Mouse (Mus musculus): ENCODE results near the gene Fgfr2. TPM values are rescaled to one million over a fixed set of nuclear protein-coding genes. Genes with fewer than 3 reads are reported as not detected.

Fgfr2 gene
- polyA plus RNA-seq, 1 experiment from 2014 or later = 39.4 TPM

DNA sequence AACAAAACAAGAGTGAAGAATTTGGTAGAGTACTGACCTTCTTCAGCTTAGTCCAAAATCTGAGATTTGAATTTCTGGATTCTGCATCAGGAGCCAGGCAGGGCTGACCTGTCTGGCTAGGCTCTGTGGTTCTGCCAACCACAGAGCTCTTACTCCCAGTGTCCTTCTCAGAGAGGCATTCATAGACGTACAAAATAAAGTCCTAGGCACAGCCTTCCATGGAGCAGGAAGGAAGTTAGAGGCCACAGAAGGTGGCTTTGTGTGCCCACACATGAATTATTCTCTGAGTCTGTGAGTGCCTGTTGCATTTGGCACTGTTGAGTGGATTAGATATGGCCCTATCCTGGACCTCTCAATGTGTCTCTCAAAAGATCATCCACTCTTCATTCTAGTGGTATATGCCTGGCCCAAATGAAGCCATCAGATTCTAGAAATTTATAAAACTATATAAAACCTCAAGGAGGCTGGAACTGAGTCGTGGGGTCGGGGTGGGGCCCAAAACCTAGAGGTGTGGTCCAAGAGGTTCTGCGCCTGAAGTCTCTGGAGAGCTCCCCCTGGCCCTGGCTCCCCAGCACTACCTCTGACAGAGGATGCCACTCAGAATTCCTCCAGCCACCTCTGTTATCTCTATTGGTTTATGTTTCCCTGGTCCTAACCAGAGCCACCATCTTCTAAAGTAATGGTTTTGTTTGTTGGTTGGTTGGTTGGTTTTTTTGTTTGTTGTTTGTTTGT is 234.5 kb downstream of the Fgfr2 start:
- no peak for ATAC-seq
- Histone ChIP-seq H3K4me3 (replicated peaks) (no peak overlapping the region), H3K9ac (replicated peaks) (no peak overlapping the region), H3K4me2 (replicated peaks) (no peak overlapping the region), H3K9me3 (no peaks in the 10 kb centered on the region), H3K36me3 (peaks cover 20% of the 10 kb centered on the region), H3K4me1 (replicated peaks) (no peaks in the 10 kb centered on the region), H3K27ac (no peak overlapping the region), H3K27me3 (no peaks in the 10 kb centered on the region)
- WGBS = 72% methylated on average over 4 of the region's 4 CpGs

GRCm38 (mm10) chr7:132888052-132888451 is 235.1 kb downstream of the Fgfr2 start:
- Histone ChIP-seq H3K4me1 (replicated peaks) (no peaks in the 10 kb centered on the region), H3K36me3 (peaks cover 26% of the 10 kb centered on the region), H3K4me3 (replicated peaks) (no peak overlapping the region), H3K4me2 (replicated peaks) (no peak overlapping the region), H3K9ac (replicated peaks) (no peak overlapping the region), H3K27ac (no peak overlapping the region), H3K9me3 (no peaks in the 10 kb centered on the region), H3K27me3 (no peaks in the 10 kb centered on the region)
- 85% methylated on average over 3 of the region's 3 CpGs for WGBS
- ATAC-seq = no peak

DNA sequence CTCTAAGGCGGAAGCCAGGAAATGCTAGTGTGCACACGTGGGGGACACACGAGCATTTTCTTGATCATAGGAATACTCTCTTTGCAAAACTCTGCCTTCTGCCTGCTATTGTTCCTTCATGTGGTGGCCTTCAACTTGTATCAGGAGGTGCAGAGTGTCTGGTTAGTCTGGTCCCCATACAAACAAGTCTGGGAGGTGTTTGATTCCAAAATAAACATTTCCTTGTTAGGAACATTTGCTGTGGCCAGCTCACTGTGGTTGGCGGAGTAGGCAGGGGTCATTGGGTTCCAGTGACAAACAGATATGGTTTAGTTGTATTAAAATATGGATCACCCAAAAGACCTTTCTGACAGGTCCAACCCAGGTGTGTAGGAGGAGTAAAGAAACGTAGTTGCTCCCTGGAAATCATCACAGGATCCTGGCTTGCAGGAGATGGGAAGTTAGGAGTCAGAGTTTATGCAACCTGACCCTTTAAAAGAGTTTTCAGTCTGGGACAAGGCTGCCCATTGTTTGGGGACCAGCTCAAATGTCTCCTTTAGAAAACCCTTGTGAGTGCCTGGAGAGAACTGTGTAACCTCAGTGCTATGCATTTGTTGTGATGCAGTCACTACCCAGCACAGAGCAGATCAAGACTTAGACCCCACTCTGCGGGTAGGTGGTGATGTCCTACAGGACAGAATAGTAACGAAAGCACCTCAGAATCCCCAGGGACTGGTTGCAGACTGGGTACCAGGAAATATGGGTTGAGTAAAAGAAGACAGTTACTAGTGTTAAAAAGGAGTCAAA is 235.9 kb downstream of the Fgfr2 start:
- no peaks in the 10 kb centered on the region for H3K27me3 ChIP-seq
- H3K9me3 ChIP-seq = no peaks in the 10 kb centered on the region
- no peaks in the 10 kb centered on the region for H3K4me1 ChIP-seq (replicated peaks)
- WGBS = 77% methylated on average over 7 of the region's 7 CpGs
- no peak overlapping the region for H3K9ac ChIP-seq (replicated peaks)
- H3K36me3 ChIP-seq = peaks cover 35% of the 10 kb centered on the region
- no peak for ATAC-seq
- H3K27ac ChIP-seq = no peak overlapping the region
- H3K4me2 ChIP-seq (replicated peaks) = no peak overlapping the region
- no peak overlapping the region for H3K4me3 ChIP-seq (replicated peaks)

DNA sequence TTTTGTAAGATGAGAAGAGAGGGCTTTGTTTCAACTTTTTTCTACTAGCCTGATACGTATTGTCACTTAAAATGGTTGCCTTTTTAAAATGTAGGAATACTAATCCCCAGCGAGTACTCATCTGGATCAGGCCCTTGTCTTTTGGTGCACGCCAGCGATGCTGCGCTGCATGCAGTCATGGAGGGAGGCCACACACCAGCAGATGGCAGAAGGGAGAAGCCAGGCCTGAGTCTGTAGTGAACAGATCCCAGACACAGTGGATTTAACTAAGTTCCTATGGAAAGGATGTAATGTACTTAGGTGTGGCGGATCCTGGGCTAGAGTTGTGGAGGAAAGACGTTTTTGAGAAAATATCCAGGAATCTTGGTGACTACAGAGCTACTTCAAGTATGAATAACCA is 239.1 kb downstream of the Fgfr2 start:
- H3K9ac ChIP-seq (replicated peaks) = no peak overlapping the region
- ATAC-seq = no peak
- H3K27ac ChIP-seq = no peak overlapping the region
- H3K4me3 ChIP-seq (replicated peaks) = no peak overlapping the region
- no peaks in the 10 kb centered on the region for H3K27me3 ChIP-seq
- H3K4me2 ChIP-seq (replicated peaks) = no peak overlapping the region
- H3K4me1 ChIP-seq (replicated peaks) = no peaks in the 10 kb centered on the region
- peaks cover 65% of the 10 kb centered on the region for H3K36me3 ChIP-seq
- WGBS = 91% methylated on average over 7 of the region's 7 CpGs
- no peaks in the 10 kb centered on the region for H3K9me3 ChIP-seq

DNA sequence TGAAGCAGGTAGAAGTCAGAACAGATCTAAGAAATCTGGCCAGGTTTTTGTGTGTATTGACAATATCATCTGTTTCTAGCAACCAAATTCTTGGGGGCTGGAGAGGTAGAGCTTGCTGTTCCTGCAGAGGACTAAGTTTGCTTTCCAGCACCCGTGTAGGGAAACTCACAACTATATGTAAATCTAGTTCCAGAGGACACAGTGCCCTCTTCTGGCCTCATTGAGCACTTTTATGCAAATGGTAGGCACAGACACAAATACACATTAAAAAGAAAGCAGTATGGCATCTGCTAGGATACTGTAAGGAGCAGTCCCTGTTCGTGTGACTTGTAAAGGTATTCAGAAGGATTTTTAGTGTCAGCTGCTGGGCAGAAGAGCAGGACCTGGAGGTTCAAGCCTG is 240.8 kb downstream of the Fgfr2 start:
- Histone ChIP-seq H3K36me3 (peaks cover 80% of the 10 kb centered on the region), H3K27ac (no peak overlapping the region), H3K9me3 (no peaks in the 10 kb centered on the region), H3K4me1 (replicated peaks) (no peaks in the 10 kb centered on the region), H3K27me3 (no peaks in the 10 kb centered on the region), H3K4me3 (replicated peaks) (no peak overlapping the region), H3K9ac (replicated peaks) (no peak overlapping the region), H3K4me2 (replicated peaks) (no peak overlapping the region)
- no peak for ATAC-seq
- WGBS = 75% methylated on average over 2 of the region's 2 CpGs

- Histone ChIP-seq H3K9me3 (no peaks in the 10 kb centered on the region), H3K4me1 (replicated peaks) (no peaks in the 10 kb centered on the region), H3K9ac (replicated peaks) (no peak overlapping the region), H3K4me3 (replicated peaks) (no peak overlapping the region), H3K36me3 (peaks cover 96% of the 10 kb centered on the region), H3K27me3 (no peaks in the 10 kb centered on the region), H3K4me2 (replicated peaks) (no peak overlapping the region), H3K27ac (no peak overlapping the region)
- no peak for ATAC-seq
- 91% methylated on average over 1 of the region's 1 CpGs for WGBS
Measured at GRCm38 (mm10) chr7:132880276-132880675, 242.9 kb downstream of the Fgfr2 start.

GRCm38 (mm10) chr7:132875391-132876086 is 247.6 kb downstream of the Fgfr2 start:
- H3K27ac ChIP-seq = no peak overlapping the region
- H3K27me3 ChIP-seq = no peaks in the 10 kb centered on the region
- no peak overlapping the region for H3K9ac ChIP-seq (replicated peaks)
- H3K4me2 ChIP-seq (replicated peaks) = no peak overlapping the region
- peaks cover 88% of the 10 kb centered on the region for H3K36me3 ChIP-seq
- no peaks in the 10 kb centered on the region for H3K9me3 ChIP-seq
- WGBS = 93% methylated on average over 2 of the region's 2 CpGs
- no peak for ATAC-seq
- H3K4me3 ChIP-seq (replicated peaks) = no peak overlapping the region
- no peaks in the 10 kb centered on the region for H3K4me1 ChIP-seq (replicated peaks)

DNA sequence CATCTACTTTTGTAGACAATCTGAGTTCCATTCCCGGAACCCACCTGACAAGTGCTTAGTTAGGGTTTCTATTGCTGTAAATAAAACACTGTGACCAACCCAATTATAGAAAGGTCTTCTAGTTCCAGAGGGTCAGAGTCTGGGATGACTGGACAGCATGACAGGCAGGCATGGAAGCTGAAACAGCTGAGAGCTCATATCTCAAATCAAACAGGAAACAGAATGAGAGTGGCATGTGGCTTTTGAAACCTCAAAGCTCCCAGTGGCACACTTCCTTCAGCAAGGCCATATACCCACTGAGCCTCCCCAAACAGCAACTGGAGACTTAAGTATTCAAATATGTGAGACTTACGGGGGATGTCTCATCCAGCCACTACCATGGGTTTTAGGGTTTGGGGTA is 250.1 kb downstream of the Fgfr2 start:
- ATAC-seq = no peak
- H3K36me3 ChIP-seq = peaks cover 84% of the 10 kb centered on the region

DNA sequence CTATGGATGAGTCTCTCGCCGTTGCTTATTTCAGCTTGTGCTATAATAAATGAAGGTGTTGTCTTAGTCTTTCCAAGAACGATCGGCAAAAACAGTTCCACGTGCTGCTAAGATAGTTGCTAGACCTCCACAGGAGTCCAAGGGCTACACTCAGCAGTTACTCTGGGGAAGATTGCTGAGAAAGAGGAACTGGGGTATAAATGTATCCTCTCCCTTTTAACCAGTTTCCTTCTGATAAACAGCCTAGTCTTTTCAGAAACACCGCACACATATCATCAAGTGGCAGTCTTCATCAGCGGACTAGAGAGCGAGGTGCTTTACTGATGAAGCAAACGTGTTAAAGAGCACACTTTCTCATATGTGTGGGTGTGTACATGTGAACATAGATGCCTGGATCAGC is 256.8 kb downstream of the Fgfr2 start:
- no peak for ATAC-seq
- Histone ChIP-seq H3K27me3 (no peaks in the 10 kb centered on the region), H3K9me3 (no peaks in the 10 kb centered on the region), H3K9ac (replicated peaks) (no peak overlapping the region), H3K4me1 (replicated peaks) (peaks cover 5% of the 10 kb centered on the region; the same call in 1 of the 2 replicates), H3K36me3 (peaks cover 56% of the 10 kb centered on the region), H3K4me3 (replicated peaks) (no peak overlapping the region), H3K4me2 (replicated peaks) (no peak overlapping the region), H3K27ac (no peak overlapping the region)
- WGBS = 97% methylated on average over 9 of the region's 9 CpGs

More for the DNA sequence above, 250.1 kb downstream of the Fgfr2 start:
- 95% methylated on average over 2 of the region's 2 CpGs for WGBS
- Histone ChIP-seq H3K4me2 (replicated peaks) (no peak overlapping the region), H3K4me1 (replicated peaks) (no peaks in the 10 kb centered on the region), H3K9ac (replicated peaks) (no peak overlapping the region), H3K4me3 (replicated peaks) (no peak overlapping the region), H3K27ac (no peak overlapping the region), H3K9me3 (no peaks in the 10 kb centered on the region), H3K27me3 (no peaks in the 10 kb centered on the region)

GRCm38 (mm10) chr7:132859042-132859958 is 263.9 kb downstream of the Fgfr2 start, which contains the start of gene Abraxas2:
TSS of gene Abraxas2 (plus strand) at chr7:132859225.
- peak within 1 kb of the TSS; percentile 94 for H3K4me3 ChIP-seq (replicated peaks)
- H3K4me1 ChIP-seq (replicated peaks) = peaks cover 22% of the 10 kb centered on the region
- H3K27me3 ChIP-seq = no peaks in the 10 kb centered on the region
- peak; percentile 95 for ATAC-seq
- peak within 1 kb of the TSS; percentile 81 for H3K27ac ChIP-seq
- H3K36me3 ChIP-seq = no peaks in the 10 kb centered on the region
- no peaks in the 10 kb centered on the region for H3K9me3 ChIP-seq
- peak within 1 kb of the TSS; percentile 90 for H3K9ac ChIP-seq (replicated peaks)
- WGBS = under 1% methylated on average over 53 of the region's 53 CpGs
- peak within 1 kb of the TSS; percentile 84 for H3K4me2 ChIP-seq (replicated peaks)

GRCm38 (mm10) chr7:132858043-132858608 is 265.0 kb downstream of the Fgfr2 start:
- 70% methylated on average over 5 of the region's 5 CpGs for whole genome bisulfite sequencing
- H3K4me3 ChIP-seq (replicated peaks) = no peak overlapping the region
- H3K9ac ChIP-seq (replicated peaks) = no peak overlapping the region
- no peak overlapping the region for H3K4me2 ChIP-seq (replicated peaks)
- no peak overlapping the region for H3K27ac ChIP-seq
- H3K36me3 ChIP-seq = no peaks in the 10 kb centered on the region
- no peak for ATAC-seq
- no peaks in the 10 kb centered on the region for H3K9me3 ChIP-seq
- H3K4me1 ChIP-seq (replicated peaks) = peaks cover 22% of the 10 kb centered on the region
- H3K27me3 ChIP-seq = no peaks in the 10 kb centered on the region

Data from midbrain, embryonic 13.5 days (tissue).